Mouse (Mus musculus) brain, adult 2 months (tissue): ENCODE data around the gene Zfp689.
"Not testable (repeated sequence)": the region's sequence is repeated elsewhere in the genome, so short reads cannot be mapped to it uniquely, and the experiment has no call there.

ENCODE experiments used
- DNase-seq: peaks from one replicate; pipeline ENCODE4 v3.0.0; 2011; ENCODE audit warnings: low read depth, low spot score

Zfp689 gene

DNA sequence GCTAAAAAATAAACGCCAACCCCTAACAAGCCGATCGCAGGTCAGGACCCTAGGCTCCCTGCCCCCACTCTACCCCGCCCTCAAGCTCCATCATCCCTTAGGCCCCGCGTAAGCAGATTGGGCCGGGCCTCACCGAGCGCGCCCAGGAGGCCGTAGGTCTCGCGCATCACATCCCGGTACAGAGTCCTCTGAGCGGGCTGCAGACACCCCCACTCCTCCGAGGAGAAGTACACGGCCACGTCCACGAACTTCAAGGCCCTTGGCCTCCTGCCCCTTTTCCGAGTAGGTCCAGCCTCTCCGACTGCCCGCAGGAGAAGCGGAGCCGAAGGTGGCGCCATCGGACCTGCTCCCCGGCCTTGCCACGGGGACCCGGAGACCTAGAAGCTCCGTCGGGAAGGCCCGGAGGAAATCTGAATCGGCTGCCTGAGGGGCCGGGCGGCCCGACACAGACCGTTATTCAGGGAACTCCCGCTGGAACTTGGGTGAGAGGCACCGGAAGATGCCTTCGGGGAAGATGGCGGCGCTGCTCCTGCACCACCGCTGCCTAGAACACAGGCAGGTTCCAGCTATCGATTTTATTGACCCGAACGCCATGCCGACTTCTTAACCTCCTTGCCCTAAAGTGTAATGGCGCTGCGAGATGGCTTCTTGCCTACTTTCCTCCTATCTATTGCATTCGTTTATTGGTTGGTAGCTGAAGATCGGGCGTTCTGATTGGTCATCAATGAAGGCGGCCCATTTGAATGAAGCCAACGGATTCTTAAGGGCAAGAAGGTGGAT is at the start of gene Zfp689:
Gene Zfp689 (minus strand): TSS at position 638 of the 780 bp plus-strand sequence.
- DNase-seq: peak; percentile 99

GRCm38 (mm10) chr7:127498407-127498806 is 49.4 kb upstream of the Zfp689 start:
- DNase-seq: peak; percentile 66

GRCm38 (mm10) chr7:127497382-127497781 is 48.4 kb upstream of the Zfp689 start:
- DNase-seq: no peak

DNA sequence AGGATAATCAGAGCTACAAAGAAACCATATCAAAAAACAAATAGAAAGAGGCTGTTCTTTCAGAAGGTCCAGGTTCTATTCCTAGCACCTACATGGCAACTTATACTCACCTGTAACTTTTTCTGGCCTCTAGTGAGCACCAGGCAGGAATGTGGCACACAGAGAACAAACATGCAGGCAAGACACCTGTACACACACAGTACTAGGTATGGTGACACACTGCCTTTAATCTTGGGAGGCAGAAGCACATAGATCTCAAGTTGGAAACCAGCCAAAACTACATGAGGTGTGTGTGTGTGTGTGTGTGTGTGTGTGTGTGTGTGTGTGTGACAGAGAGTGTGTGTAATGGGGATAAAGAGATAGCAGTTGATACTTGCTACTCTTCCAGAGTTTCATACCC is 45.7 kb upstream of the Zfp689 start:
- DNase-seq: no peak

DNA sequence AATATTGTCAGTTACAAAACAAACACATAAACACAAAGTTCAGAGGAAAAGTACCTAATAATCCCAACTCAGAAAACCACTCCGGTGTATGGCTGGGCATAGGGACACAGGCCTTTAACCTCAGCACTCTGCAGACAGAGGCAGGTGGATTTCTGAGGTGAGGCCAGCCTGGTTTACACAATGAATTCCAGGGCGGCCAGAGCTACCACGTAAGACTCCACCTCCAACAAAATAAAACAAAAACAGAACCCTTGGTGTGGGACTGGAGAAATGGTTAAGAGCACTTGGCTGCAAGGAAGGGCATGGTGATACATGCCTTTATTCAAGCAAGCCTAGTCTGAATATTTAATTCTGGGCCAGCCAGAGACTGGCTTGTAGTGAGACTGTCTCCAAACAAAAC is 42.9 kb upstream of the Zfp689 start:
- DNase-seq: no peak

- DNase-seq: no peak
These were observed 41.0 kb upstream of the Zfp689 start for GRCm38 (mm10) chr7:127489982-127490381.

- not testable (repeated sequence) for DNase-seq
These were observed 39.4 kb upstream of the Zfp689 start for GRCm38 (mm10) chr7:127488364-127488763.

DNA sequence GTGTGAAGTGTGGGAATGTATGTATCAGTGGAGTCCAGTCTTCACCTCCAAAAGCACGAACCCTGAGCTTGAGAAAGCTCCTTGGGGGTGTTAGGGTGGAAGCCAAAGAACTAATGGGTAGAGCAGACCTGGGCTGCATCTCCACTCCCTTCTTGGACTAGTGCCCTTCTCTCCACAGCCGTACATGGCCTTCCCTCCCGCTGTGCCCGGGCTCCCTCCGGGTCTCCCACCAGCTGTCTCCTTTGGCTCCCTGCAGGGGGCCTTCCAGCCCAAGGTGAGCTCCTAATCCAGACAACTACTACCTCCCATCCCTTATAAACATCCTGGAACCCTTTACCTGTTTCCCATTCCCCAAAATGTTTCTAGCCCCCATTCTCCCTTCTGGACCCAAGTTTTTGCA is 36.5 kb upstream of the Zfp689 start:
- DNase-seq: peak; percentile 22

DNA sequence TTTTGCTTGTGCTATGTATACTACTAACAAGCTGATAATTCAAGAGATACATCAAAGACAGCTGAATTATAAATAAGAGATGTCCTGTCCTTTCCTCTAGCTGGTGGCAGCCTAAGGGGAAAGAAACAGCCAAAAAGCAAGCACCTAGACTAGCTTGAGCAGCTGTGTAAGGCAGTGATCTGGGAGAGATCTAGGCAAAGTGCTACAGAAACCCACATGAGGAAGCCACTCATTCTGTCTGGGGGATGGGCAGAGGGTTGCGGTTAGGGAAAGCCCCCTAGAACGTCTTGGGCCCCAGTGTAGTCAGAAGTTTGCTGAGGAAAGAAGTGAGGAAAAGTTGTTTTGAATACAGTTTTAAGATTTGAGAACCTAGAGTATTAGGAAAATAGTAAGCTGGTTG is 31.4 kb upstream of the Zfp689 start:
- no peak for DNase-seq

DNA sequence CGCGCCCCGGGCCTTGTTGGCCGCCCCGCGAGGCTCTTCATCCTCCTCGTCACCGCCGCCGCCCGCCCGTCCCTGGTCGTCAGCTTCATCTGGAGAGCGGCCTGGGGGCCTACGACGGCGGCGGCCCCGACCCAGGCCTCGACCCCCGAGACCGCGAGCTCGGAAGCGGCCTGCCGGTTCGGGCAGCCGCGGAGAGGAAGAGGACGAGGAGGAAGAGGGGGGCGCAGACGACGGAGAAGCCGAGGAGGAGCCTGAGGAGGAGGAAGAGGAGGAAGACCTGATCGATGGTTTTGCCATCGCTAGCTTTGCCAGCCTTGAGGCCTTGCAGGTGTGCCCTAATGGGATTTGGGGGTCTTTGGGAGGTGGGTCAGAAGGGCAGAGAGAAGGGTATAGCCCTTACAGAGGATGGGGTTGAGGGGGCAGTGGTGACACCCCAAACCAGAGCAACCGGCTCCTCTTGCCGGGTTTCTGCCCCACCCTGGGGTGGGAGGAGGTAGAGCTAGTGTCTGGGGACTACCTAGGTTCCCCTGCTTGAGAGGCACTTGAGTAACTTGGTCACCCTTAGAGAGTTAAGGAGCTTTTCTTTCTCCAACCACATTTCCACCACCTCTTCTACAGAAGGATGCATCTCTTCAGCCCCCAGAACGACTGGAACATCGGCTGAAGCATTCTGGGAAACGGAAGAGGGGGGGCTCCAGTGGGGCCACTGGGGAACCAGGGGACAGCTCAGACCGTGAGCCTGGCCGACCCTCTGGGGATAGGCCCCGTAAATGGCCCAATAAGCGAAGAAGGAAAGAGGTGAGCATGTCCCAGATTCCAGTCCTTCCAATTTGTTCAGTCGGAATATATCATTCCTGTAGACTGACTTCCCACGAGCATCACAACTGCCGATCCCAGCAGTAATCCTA is 30.6 kb upstream of the Zfp689 start:
- peak; percentile 35 for DNase-seq

GRCm38 (mm10) chr7:127478635-127479317 is 29.8 kb upstream of the Zfp689 start, which contains the start of gene Fbrs:
Gene Fbrs (plus strand): TSS chr7:127479199.
- peak; percentile 99 for DNase-seq

GRCm38 (mm10) chr7:127477687-127478634 is 29.0 kb upstream of the Zfp689 start:
- peak; percentile 100 for DNase-seq

GRCm38 (mm10) chr7:127476855-127477254 is 27.9 kb upstream of the Zfp689 start:
- no peak for DNase-seq

DNA sequence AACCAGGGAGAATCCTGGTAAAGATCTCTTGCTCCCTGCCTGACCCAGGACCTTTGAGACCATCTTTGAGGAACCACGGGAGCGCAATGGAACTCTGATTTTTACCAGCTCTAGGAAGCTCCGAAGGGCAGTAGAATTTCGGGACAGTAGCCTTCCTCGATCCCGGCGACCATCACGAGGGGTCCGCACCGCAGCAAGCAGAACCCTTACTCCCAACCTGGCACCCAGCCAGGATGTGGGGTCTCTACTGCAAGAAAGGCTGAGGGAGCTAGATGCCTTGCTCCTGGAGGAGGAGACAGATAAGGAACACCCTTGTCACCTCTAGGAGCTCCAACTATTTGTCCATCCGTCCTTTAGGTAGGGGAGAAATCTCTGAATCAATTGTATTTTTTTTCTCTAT is 27.4 kb upstream of the Zfp689 start:
- DNase-seq: no peak

DNA sequence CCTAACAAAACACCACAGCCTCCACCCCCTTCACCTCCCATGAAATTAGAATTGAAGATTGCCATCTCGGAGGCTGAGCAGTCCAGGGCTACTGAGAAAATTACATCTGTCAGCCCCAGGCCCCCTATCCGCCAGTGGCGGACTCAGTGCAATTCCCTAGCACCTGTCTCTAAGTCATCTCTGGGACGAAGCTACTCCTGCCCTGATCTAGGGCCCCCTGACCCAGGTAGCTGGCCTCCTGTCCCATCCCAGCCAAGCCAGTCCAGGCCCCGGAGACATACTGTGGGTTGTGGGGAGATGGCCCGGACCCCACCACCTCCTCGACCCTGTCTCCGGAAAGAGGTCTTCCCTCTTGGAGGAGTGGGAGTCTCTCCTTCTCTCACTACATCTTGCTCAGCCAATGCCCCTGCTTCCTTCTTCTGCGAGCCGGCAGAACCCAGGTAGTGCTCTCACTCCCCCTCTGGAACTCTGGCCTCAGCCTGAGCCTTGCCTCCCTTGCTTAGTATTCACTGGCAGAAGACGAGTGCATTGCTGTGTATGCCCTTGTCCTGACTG is 26.3 kb upstream of the Zfp689 start:
- no peak for DNase-seq

DNA sequence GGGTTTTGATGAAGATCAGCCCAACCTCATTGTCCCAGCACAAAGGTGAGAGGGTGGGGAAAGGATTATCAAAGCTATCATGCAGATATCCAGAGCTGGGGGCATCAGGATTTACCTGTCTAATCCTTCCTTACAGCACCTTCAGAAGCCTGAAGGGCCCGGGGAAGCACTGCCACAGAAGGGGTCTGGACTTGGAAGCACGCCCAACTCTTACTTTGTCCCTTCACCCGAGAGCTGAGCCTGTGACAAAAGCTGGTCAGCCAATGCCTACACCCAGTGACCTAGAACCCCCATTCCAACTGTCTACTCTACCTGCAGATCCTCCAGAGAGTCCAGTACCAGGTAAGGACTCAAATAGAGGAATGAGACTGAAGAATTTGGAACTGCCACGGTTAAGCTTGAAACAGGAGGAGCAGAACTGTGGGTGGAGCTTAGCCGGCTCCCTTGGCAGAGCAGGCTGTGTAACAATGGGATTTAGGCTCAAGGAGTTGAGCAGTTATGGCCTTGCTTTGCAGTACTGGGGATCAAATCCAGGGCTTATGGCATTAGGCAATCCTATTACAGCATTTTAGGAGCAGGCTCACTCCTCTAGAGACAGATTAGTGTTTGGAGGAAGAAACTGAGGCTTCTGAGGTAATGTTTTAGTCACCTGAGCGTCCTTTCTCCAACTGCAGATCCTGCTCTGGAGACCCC is 25.6 kb upstream of the Zfp689 start:
- no peak for DNase-seq

- no peak for DNase-seq
These were observed 24.7 kb upstream of the Zfp689 start for GRCm38 (mm10) chr7:127473705-127474104.

DNA sequence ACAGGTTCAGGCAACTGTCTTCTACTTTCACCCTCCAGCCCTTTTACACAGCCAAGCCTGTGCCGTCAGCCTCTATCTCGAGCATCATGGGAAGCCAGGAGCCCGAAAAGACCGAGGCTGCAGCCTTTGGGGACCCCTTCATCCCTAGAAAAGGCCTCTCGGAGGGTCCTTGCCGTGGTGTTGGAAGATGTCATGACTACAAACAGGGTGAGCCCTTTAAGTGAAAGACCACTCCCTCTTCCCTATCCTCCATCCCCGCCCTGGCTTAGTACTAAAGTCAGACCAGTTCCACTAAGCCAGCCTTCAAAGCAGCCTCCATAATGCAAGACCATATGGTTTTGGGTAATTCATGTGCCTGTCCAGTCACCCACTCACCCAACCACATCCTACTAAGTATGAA is 23.1 kb upstream of the Zfp689 start:
- DNase-seq: peak; percentile 35

DNA sequence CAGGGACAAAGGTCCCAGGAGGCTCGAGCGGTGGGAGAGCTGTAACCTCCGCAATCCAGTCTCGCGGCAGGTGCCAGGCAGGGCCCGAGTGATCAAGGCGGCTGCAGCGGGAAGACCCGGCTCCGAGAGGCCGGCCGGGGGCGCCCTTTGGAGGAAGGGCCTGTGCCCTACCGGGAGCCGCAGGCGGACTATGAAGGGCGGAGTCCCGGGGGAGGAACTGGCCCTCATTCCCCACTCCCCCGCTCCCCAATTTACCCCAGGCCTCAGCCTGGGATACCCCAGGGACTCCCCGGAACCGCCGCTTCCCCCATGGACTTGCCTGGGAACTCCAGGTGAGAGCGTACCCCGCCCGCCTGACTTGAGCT is 22.7 kb upstream of the Zfp689 start:
- no peak for DNase-seq
